Mouse (Mus musculus) brown adipose tissue, adult 24 weeks (tissue): Measurements from ENCODE around the gene Ccdc92. TPM values are rescaled to one million over a fixed set of nuclear protein-coding genes. Genes with fewer than 3 reads are reported as not detected.

Experiments
- H3K27ac ChIP-seq: fragments of 200-500 bp; replicated peaks from 2 replicates; pipeline ENCODE4 v1.5.1; 2012; ENCODE audit warnings: low read depth, mild to moderate bottlenecking, low read length
- H3K4me1 ChIP-seq: fragments of 200-500 bp; 2 replicates; pipeline ENCODE4 v1.6.1; 2012; ENCODE audit warnings: low read length, mixed read lengths; ENCODE audit not compliant: control insufficient read depth, insufficient read depth, insufficient read length
- H3K4me3 ChIP-seq: fragments of 200-500 bp; 2 replicates; pipeline ENCODE4 v1.5.1; 2012; ENCODE audit warnings: low read depth, mild to moderate bottlenecking, low read length, moderate library complexity; ENCODE audit not compliant: insufficient read depth
- polyA plus RNA-seq: library from polyadenylated mRNA; stranded (reverse); fragments of >200 nt; gene quantifications from 2 replicates; pipeline ENCODE4 v1.2.4, GENCODE M21; 2012; ENCODE audit not compliant: missing spikeins, insufficient read depth, insufficient read length

Gene Ccdc92
- polyA plus RNA-seq, 1 experiment, result not detected

GRCm38 (mm10) chr5:124840669-124841068 lies 21.6 kb downstream of the Ccdc92 start:
- Histone ChIP-seq H3K4me3 (no peak overlapping the region), H3K27ac (no peak overlapping the region), H3K4me1 (no peaks in the 10 kb centered on the region)

GRCm38 (mm10) chr5:124840202-124840601 lies 22.0 kb downstream of the Ccdc92 start:
- Histone ChIP-seq H3K4me3 (no peak overlapping the region), H3K27ac (no peak overlapping the region), H3K4me1 (no peaks in the 10 kb centered on the region)

- H3K4me1 ChIP-seq, result no peaks in the 10 kb centered on the region
- no peak overlapping the region for H3K4me3 ChIP-seq
- no peak overlapping the region for H3K27ac ChIP-seq
These were observed 25.6 kb downstream of the Ccdc92 start for GRCm38 (mm10) chr5:124836621-124837020.

- Histone ChIP-seq H3K4me1 (no peaks in the 10 kb centered on the region), H3K27ac (no peak overlapping the region), H3K4me3 (no peak overlapping the region)
These were observed 26.1 kb downstream of the Ccdc92 start for GRCm38 (mm10) chr5:124836075-124836474.

- Histone ChIP-seq H3K27ac (no peak overlapping the region), H3K4me1 (no peaks in the 10 kb centered on the region), H3K4me3 (no peak overlapping the region)
These were observed 27.0 kb downstream of the Ccdc92 start for GRCm38 (mm10) chr5:124835218-124835617.

GRCm38 (mm10) chr5:124830331-124830730 lies 31.9 kb downstream of the Ccdc92 start:
- Histone ChIP-seq H3K4me3 (no peak overlapping the region), H3K27ac (no peak overlapping the region), H3K4me1 (no peaks in the 10 kb centered on the region)

GRCm38 (mm10) chr5:124822128-124822894 lies 39.9 kb downstream of the Ccdc92 start:
- no peak overlapping the region for H3K4me3 ChIP-seq
- H3K4me1 ChIP-seq, result no peaks in the 10 kb centered on the region
- H3K27ac ChIP-seq, result no peak overlapping the region

- H3K4me3 ChIP-seq, result no peak overlapping the region
- H3K27ac ChIP-seq, result no peak overlapping the region
- no peaks in the 10 kb centered on the region for H3K4me1 ChIP-seq
These were observed 45.2 kb downstream of the Ccdc92 start for GRCm38 (mm10) chr5:124817050-124817449.

- H3K4me1 ChIP-seq, result no peaks in the 10 kb centered on the region
- no peak overlapping the region for H3K27ac ChIP-seq
- H3K4me3 ChIP-seq, result no peak overlapping the region
These were observed 47.4 kb downstream of the Ccdc92 start for GRCm38 (mm10) chr5:124814797-124815196.

DNA sequence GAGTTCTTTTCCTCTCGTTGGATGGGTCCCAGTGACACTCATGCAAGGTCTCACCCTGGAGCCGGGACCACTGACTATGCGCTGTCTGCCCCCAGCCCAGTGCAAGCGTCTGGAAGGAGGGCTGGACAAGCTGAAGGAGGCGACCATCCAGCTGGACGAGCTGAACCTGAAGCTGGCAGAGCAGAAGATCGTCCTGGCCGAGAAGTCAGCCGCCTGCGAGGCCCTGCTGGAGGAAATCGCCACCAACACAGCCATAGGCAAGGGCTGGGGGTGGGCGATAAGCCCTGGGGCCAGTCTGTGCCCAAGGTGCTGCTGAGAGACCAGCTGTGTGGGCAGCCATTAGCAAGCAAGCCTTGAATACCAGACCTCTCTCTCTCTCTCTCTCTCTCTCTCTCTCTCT lies 49.8 kb downstream of the Ccdc92 start:
- Histone ChIP-seq H3K27ac (no peak overlapping the region), H3K4me1 (no peaks in the 10 kb centered on the region), H3K4me3 (no peak overlapping the region)

DNA sequence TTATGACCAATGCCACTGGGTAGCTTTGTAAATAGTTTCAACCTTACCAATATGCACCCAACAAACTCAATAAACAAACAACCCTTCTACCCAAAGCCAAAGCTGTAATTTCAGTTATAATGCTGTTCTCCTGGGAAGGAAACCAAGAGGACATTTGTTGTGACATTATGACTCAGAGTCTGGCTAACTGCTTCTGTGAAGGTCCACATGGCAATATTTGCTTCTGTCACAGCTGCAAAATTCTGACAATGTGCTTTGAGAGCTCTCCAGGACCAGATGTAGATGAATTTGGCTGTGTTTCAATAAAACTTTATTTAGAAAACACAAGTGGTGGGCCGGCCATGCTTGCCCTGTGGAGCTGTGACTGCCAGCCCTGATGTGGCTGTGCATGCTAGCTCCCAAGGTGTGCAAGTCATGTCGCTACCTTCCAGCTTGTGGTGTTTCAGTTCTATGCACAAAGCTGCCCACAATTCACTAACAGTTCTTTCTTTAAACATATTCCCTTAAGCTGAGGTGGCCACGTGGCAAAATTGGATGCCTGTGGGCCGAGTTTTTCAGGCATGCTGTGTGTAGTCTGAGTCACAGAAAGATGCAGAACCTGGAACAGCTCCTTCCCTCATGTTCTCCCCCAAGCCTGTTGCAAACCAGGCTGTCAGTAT lies 52.4 kb downstream of the Ccdc92 start:
- H3K27ac ChIP-seq, result no peak overlapping the region
- H3K4me3 ChIP-seq, result no peak overlapping the region
- no peaks in the 10 kb centered on the region for H3K4me1 ChIP-seq

DNA sequence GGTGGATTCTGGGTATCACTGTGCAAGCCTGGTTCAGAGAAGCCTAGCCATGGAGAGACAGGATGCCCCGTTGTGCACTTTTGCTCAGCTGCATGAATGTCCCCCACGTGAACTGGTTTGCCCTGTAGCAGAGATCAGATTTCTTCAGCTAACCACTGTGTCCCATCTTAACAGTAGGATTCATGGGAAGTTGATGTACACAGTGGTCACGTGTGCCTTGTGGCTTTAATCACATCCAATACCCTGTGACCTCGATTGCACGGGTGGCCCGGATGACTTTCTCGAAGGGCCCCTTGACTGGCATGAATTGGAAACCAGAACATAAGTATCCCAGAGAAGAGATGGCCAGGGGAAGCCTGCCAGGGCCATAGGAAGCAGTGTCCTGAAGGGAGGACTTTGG lies 70.1 kb downstream of the Ccdc92 start:
- H3K4me1 ChIP-seq, result no peaks in the 10 kb centered on the region
- no peak overlapping the region for H3K27ac ChIP-seq
- H3K4me3 ChIP-seq, result no peak overlapping the region

DNA sequence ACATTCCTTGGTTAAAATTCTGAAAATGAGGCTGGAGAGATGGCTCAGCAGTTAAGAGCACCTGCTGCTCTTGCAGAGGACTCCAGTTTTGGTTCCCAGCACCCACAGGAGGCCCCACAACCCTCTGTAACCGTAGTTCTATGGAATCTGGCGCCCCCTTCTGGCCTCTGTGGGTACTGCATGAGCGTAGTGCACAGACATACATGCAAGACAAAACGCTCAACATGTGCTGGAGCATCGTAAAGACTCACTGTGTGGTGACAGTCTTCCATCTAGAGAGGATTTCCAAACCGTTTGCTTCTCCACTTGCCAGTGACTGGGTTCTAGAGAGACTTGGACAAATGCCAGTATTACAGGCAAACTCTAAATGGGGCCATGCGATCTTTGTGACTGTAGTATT lies 76.6 kb downstream of the Ccdc92 start:
- H3K4me3 ChIP-seq, result no peak overlapping the region
- H3K27ac ChIP-seq, result no peak overlapping the region
- H3K4me1 ChIP-seq, result no peaks in the 10 kb centered on the region
